Mouse (Mus musculus) erythroblast, embryonic 14.5 days (primary cell): ENCODE results near the gene Foxo6.

Experiments
- GATA1 ChIP-seq: IDR thresholded peaks from 2 replicates; pipeline ENCODE4 v1.6.1; 2012; ENCODE audit warnings: low read length, inconsistent platforms, mixed read lengths
- TAL1 ChIP-seq: IDR thresholded peaks from 3 replicates; pipeline ENCODE4 v1.6.1; 2012; ENCODE audit warnings: low read length, inconsistent platforms, mixed read lengths

- no peak for TF ChIP-seq GATA1
- TF ChIP-seq TAL1 = no peak
Measured at GRCm38 (mm10) chr4:120289181-120289965, 2.2 kb upstream of the Foxo6 start.
